Mouse (Mus musculus): ENCODE data around the gene Gm3095.
"Not testable (repeated sequence)": the region's sequence is repeated elsewhere in the genome, so short reads cannot be mapped to it uniquely, and the experiment has no call there.

- TF ChIP-seq POLR2A (IDR thresholded peaks at IDR 0.05; ENCODE audit: borderline replicate concordance, control insufficient read depth, low read depth, low read length); CTCF (IDR thresholded peaks at IDR 0.05; ENCODE audit: control insufficient read depth, insufficient read depth, low read length): not testable (repeated sequence)
These were observed 34.7 kb downstream of the Gm3095 start, which contains the start of gene Gm3099 for GRCm38 (mm10) chr14:3998094-3998493.
